19 mouse cellular contexts compared by ENCODE assay signal in the genomic region with DNA sequence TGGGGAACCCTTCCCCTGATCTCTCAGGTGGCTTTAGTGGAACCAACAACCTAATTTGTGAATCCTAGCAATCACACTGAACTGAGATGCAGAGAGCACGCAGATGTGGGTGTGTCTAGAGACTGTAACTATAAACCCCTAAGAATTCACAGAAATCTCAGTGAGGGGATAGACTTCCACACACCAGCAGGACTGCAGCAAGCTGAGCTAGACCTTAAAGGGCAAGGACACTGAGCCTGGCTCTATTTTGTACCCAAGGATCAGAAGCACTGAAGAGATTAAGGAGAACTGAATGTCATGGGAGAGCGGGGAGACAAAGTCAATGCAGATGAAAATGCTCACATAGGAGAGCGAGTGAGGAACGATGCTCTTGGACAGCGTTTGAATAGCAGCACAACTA. TPM values are rescaled to one million over a fixed set of nuclear protein-coding genes. Genes with fewer than 3 reads are reported as not detected.
DNase-seq lines count a peak whose midpoint lies in the region.
"Had no signal": no experiment of that assay in that cellular context is flagged by ENCODE, and none has a peak within 500 bp of the region (broad histone marks: within the 10 kb centered on the region; RNA-seq: fewer than 3 reads in every experiment).

No protein-coding gene starts in this region.

- H3K36me3 ChIP-seq in heart, embryonic 10.5 days = no peaks in the 10 kb centered on the region
- H3K36me3 ChIP-seq: G1E had no signal

- DNase-seq in adrenal gland, adult (ENCODE audit: inconsistent age in 2 of 2, low spot score in 1 of 2) = peak; percentile 28 to 64
- no peak for DNase-seq in adrenal gland, adult 8-10 months
- peak; percentile 12 for DNase-seq in adrenal gland, postnatal 14 days
- DNase-seq in adrenal gland, adult 18-20 months (ENCODE audit: low spot score in 2 of 2) = no peak
- DNase-seq in heart, adult 11 months = peak; percentile 55
- DNase-seq in heart, embryonic 10.5 days (ENCODE audit: low spot score) = no peak
- DNase-seq: adrenal gland, postnatal 10 days; adrenal gland, postnatal 25 days; B cell, adult 2 months; cerebellum, adult 11 months; cerebellum, adult 11-12 months; cerebellum, adult 18-20 months; cerebellum, adult 2 months; cerebellum, adult 8-10 months; cerebellum, adult 9-10 months; cerebellum, adult 9-11 months had no signal

- H3K27ac ChIP-seq in heart, embryonic 10.5 days = no peak overlapping the region

- H3K4me1 ChIP-seq in heart, embryonic 10.5 days = peaks cover 5% of the 10 kb centered on the region; the same call in 1 of the 2 replicates

- H3K27me3 ChIP-seq in heart, embryonic 10.5 days (ENCODE audit: insufficient read depth, poor library complexity, severe bottlenecking) = no peaks in the 10 kb centered on the region
- H3K27me3 ChIP-seq: CH12.LX, Patski had no signal

- 90% methylated on average over 5 of the region's 5 CpGs for WGBS in heart, embryonic 10.5 days

- H3K9me3 ChIP-seq in heart, embryonic 10.5 days = no peaks in the 10 kb centered on the region
- H3K9me3 ChIP-seq: G1E had no signal

- H3K4me3 ChIP-seq in heart, embryonic 10.5 days = no peak overlapping the region

RNA-seq across cellular contexts. Expression of a gene that starts 2.3 kb away (rescaled TPM):
- total RNA-seq in adrenal gland, adult 8-10 months (2022) = 10 to 100 TPM; 56.7 to 83.5 (median 69.8) TPM
- total RNA-seq in adrenal gland, postnatal 14 days (2021) = 65.2 and 68.4 TPM in 2 replicates
- 10 to 100 TPM; 64.9 to 65.4 TPM for total RNA-seq in adrenal gland, adult 18-20 months (2021)
- 18.4 and 24.6 TPM in 2 replicates for polyA plus RNA-seq in heart, embryonic 10.5 days (2016; fragmentation: Nextera tagmentation; extraction: Ambion mirVana)
- polyA plus RNA-seq: G1E had no signal

RNA-seq across cellular contexts. Expression of a gene that starts 49.6 kb away (rescaled TPM):
- 10 to 100 TPM; 50.5 to 93.1 (median 64.5) TPM for total RNA-seq in adrenal gland, adult 8-10 months (2022)
- total RNA-seq in adrenal gland, postnatal 14 days (2021) = 94.9 and 106 TPM in 2 replicates
- total RNA-seq in adrenal gland, adult 18-20 months (2021) = 10 to 100 TPM; 49.6 to 94.7 TPM
- polyA plus RNA-seq in heart, embryonic 10.5 days (2016; fragmentation: Nextera tagmentation; extraction: Ambion mirVana) = 55.6 and 60.0 TPM in 2 replicates
- polyA plus RNA-seq: G1E had no signal

Comparison
In these comparisons a context has a peak if more than half of its experiments do, and no peak if none do; other contexts are left out.
1. DNase-seq: peak in adrenal gland, adult (2 of 2), adrenal gland, postnatal 14 days (single experiment) and heart, adult 11 months (single experiment); none in adrenal gland, adult 8-10 months (single experiment), adrenal gland, adult 18-20 months (0 of 2) and heart, embryonic 10.5 days (single experiment).